Mouse (Mus musculus): ENCODE data around the gene Ppp3ca.

- no peak for TF ChIP-seq POLR2A (IDR thresholded peaks at IDR 0.05; ENCODE audit: control insufficient read depth in 1 of 2, insufficient read depth in 1 of 2, low read depth in 1 of 2, low read length in 2 of 2, poor library complexity in 1 of 2)
- TF ChIP-seq ZNF384 (IDR thresholded peaks at IDR 0.05; ENCODE audit: low read depth, low read length), result no peak
- TF ChIP-seq ZKSCAN1 (IDR thresholded peaks at IDR 0.05; ENCODE audit: low read depth, low read length), result no peak
- no peak for TF ChIP-seq BHLHE40 (IDR thresholded peaks at IDR 0.05; ENCODE audit: borderline replicate concordance, low read depth, low read length)
These were observed 79.0 kb downstream of the Ppp3ca start for GRCm38 (mm10) chr3:136748761-136749476.

Data from MEL (cell line).